Mouse (Mus musculus) thymus, adult 2 months (tissue): ENCODE data around the gene Panx2. TPM values are rescaled to one million over a fixed set of nuclear protein-coding genes. Genes with fewer than 3 reads are reported as not detected.

Source experiments
- DNase-seq: peaks from one replicate; pipeline ENCODE4 v3.0.0; 2021
- H3K27ac ChIP-seq: fragments of 200-500 bp; 2 replicates; pipeline ENCODE4 v1.5.1; 2012; ENCODE audit warnings: low read length, control low read depth; ENCODE audit not compliant: control insufficient read depth, insufficient read depth
- H3K27me3 ChIP-seq: fragments of 200-500 bp; 2 replicates; pipeline ENCODE4 v1.6.1; 2012; ENCODE audit warnings: mild to moderate bottlenecking, low read length, moderate library complexity, mixed read lengths; ENCODE audit not compliant: control insufficient read depth, insufficient read depth
- H3K36me3 ChIP-seq: fragments of 200-500 bp; 2 replicates; pipeline ENCODE4 v1.6.1; 2012; ENCODE audit warnings: mild to moderate bottlenecking, low read length, moderate library complexity; ENCODE audit not compliant: control insufficient read depth, insufficient read depth
- H3K4me1 ChIP-seq: fragments of 200-500 bp; replicated peaks from 2 replicates; pipeline ENCODE4 v1.6.1; 2012; ENCODE audit warnings: low read length; ENCODE audit not compliant: control insufficient read depth, insufficient read depth
- H3K4me3 ChIP-seq: fragments of 200-500 bp; 2 replicates; pipeline ENCODE4 v1.5.1; 2012; ENCODE audit warnings: mild to moderate bottlenecking, low read length, control low read depth, moderate library complexity; ENCODE audit not compliant: control insufficient read depth, insufficient read depth
- CTCF ChIP-seq: fragments of 200-500 bp; IDR thresholded peaks from 2 replicates; pipeline ENCODE4 v1.5.1; 2012; ENCODE audit warnings: mild to moderate bottlenecking, control low read depth, low read length, moderate library complexity, borderline replicate concordance; ENCODE audit not compliant: control insufficient read depth, poor library complexity, insufficient read depth; ENCODE audit errors: extremely low read depth
- POLR2A ChIP-seq: fragments of 200-500 bp; IDR thresholded peaks from 2 replicates; pipeline ENCODE4 v1.6.1; 2012; ENCODE audit warnings: mild to moderate bottlenecking, low read length, control low read depth, moderate library complexity; ENCODE audit not compliant: control insufficient read depth, poor library complexity, insufficient read depth; ENCODE audit errors: extremely low read depth
- WGBS: fragments of 180-500 bp; shearing (Covaris S2); methylation state at CpG from one replicate; pipeline ENCODE4 v1.1.7; 2018; 5-methylcytosine and 5-hydroxymethylcytosine counted together
- polyA plus RNA-seq: library from polyadenylated mRNA; depleted of rRNA; stranded (reverse); fragments of >200 nt; gene quantifications from 2 replicates; pipeline ENCODE4 v1.2.3, GENCODE M21; 2012

Panx2 gene
- polyA plus RNA-seq, 1 experiment: 0.15 TPM

GRCm38 (mm10) chr15:89084826-89085225 lies 25.3 kb downstream of the Panx2 start:
- Histone ChIP-seq H3K4me3 (no peak overlapping the region), H3K27ac (no peak overlapping the region), H3K4me1 (peaks cover 4% of the 10 kb centered on the region), H3K36me3 (peaks cover 15% of the 10 kb centered on the region), H3K27me3 (no peaks in the 10 kb centered on the region)
- TF ChIP-seq POLR2A (no peak), CTCF (no peak)
- no peak for DNase-seq
- 98% methylated on average over 2 of the region's 2 CpGs for WGBS

- 2% methylated on average over 38 of the region's 38 CpGs for WGBS
- Histone ChIP-seq H3K36me3 (peaks cover 9% of the 10 kb centered on the region; the same call in 1 of the 2 replicates), H3K4me1 (peaks cover 13% of the 10 kb centered on the region), H3K4me3 (peak within 1 kb of the TSS; percentile 66), H3K27me3 (no peaks in the 10 kb centered on the region), H3K27ac (no peak within 1 kb of the TSS)
- peak; percentile 73; the same call in 1 of the 2 replicates for TF ChIP-seq POLR2A
- TF ChIP-seq CTCF: no peak
- peak; percentile 83 for DNase-seq
These were observed 29.2 kb downstream of the Panx2 start, which contains the start of gene Selenoo for GRCm38 (mm10) chr15:89088607-89089247. TSS of gene Selenoo (plus strand) at chr15:89089084.

GRCm38 (mm10) chr15:89089248-89090051 lies 29.9 kb downstream of the Panx2 start:
- peaks cover 13% of the 10 kb centered on the region for H3K4me1 ChIP-seq
- peak overlapping the region; percentile 66 for H3K4me3 ChIP-seq
- H3K36me3 ChIP-seq: peaks cover 8% of the 10 kb centered on the region
- TF ChIP-seq CTCF (no peak), POLR2A (no peak)
- H3K27me3 ChIP-seq: no peaks in the 10 kb centered on the region
- 4% methylated on average over 65 of the region's 68 CpGs for WGBS
- H3K27ac ChIP-seq: no peak overlapping the region
- peak; percentile 30 for DNase-seq

- TF ChIP-seq POLR2A (no peak), CTCF (no peak)
- H3K27ac ChIP-seq: no peak overlapping the region
- no peak overlapping the region for H3K4me3 ChIP-seq
- H3K4me1 ChIP-seq: peaks cover 13% of the 10 kb centered on the region
- no peaks in the 10 kb centered on the region for H3K27me3 ChIP-seq
- H3K36me3 ChIP-seq: peaks cover 15% of the 10 kb centered on the region
- no peak for DNase-seq
- 72% methylated on average over 4 of the region's 4 CpGs for WGBS
These were observed 31.1 kb downstream of the Panx2 start for GRCm38 (mm10) chr15:89090662-89091061.

GRCm38 (mm10) chr15:89092181-89092580 lies 32.6 kb downstream of the Panx2 start:
- WGBS: 94% methylated on average over 5 of the region's 5 CpGs

GRCm38 (mm10) chr15:89097450-89097849 lies 37.9 kb downstream of the Panx2 start:
- peaks cover 75% of the 10 kb centered on the region for H3K36me3 ChIP-seq
- 96% methylated on average over 5 of the region's 5 CpGs for WGBS

More at GRCm38 (mm10) chr15:89092181-89092580, 32.6 kb downstream of the Panx2 start:
- Histone ChIP-seq H3K4me1 (peaks cover 13% of the 10 kb centered on the region), H3K27ac (no peak overlapping the region), H3K4me3 (no peak overlapping the region), H3K36me3 (peaks cover 28% of the 10 kb centered on the region), H3K27me3 (no peaks in the 10 kb centered on the region)
- TF ChIP-seq POLR2A: no peak
- DNase-seq: no peak

More at GRCm38 (mm10) chr15:89097450-89097849, 37.9 kb downstream of the Panx2 start:
- Histone ChIP-seq H3K4me3 (no peak overlapping the region), H3K27ac (no peak overlapping the region), H3K27me3 (no peaks in the 10 kb centered on the region), H3K4me1 (no peaks in the 10 kb centered on the region)
- TF ChIP-seq POLR2A: no peak
- TF ChIP-seq CTCF: no peak
- no peak for DNase-seq
